Mouse (Mus musculus): Measurements from ENCODE around the gene Fer. TPM values are rescaled to one million over a fixed set of nuclear protein-coding genes. Genes with fewer than 3 reads are reported as not detected.

Gene Fer
- polyA plus RNA-seq, 1 experiment from 2014 or later, result 20.7 TPM

DNA sequence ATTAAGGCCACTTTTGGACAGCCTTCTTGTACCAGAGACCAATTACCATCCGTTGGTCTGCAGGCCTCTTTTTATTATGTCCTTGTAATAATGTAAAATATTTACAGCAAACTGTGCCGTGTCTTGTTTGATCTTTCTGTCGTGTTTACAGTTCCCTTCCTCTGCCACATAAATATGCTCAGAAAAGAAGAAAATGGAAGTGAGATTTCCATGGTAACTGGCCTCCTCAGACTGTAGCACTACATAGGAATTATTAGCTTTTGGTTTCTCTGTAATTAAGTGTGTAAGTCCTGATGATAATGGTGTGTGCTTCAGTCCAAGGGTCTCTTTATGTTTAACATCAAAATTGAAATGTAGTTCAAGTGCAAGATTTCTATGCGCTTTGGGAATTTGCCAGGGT is 283.5 kb downstream of the Fer start:
- no peaks in the 10 kb centered on the region for H3K4me1 ChIP-seq (ENCODE audit: control insufficient read depth, insufficient read depth, low read length)
- no peaks in the 10 kb centered on the region for H3K9me3 ChIP-seq (ENCODE audit: control insufficient read depth, low read length)
- H3K9ac ChIP-seq (ENCODE audit: low read depth, low read length), result no peak overlapping the region
- no peak overlapping the region for H3K4me3 ChIP-seq (ENCODE audit: low read length)
- 56% methylated on average over 4 of the region's 4 CpGs for WGBS
- ATAC-seq, result no peak
- H3K4me2 ChIP-seq (ENCODE audit: low read depth, low read length), result no peak overlapping the region
- no peaks in the 10 kb centered on the region for H3K27me3 ChIP-seq (replicated peaks; ENCODE audit: control insufficient read depth, insufficient read depth, low read length)
- H3K27ac ChIP-seq (ENCODE audit: low read length), result no peak overlapping the region
- no peaks in the 10 kb centered on the region for H3K36me3 ChIP-seq (ENCODE audit: control insufficient read depth, insufficient read depth, low read length)

DNA sequence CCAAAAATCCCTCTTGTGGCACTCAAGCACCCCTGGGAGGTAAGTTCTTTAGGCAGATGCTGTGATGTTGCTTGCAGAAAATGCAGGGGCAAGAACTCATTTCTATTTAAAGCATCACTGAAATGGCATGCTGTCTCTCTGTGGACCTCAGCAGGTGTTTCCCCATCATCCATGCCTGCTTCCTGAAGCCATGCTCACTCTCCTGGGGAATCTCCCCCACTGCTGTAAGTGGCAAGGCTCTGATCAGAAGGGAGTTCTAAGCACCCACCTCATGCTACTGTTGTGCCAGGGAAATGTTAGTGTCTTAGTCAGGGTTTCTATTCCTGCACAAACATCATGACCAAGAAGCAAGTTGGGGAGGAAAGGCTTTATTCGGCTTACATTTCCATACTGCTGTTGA is 287.9 kb downstream of the Fer start:
- Histone ChIP-seq H3K36me3 (ENCODE audit: control insufficient read depth, insufficient read depth, low read length) (no peaks in the 10 kb centered on the region), H3K9ac (ENCODE audit: low read depth, low read length) (no peak overlapping the region), H3K27me3 (replicated peaks; ENCODE audit: control insufficient read depth, insufficient read depth, low read length) (no peaks in the 10 kb centered on the region), H3K4me3 (ENCODE audit: low read length) (no peak overlapping the region), H3K9me3 (ENCODE audit: control insufficient read depth, low read length) (no peaks in the 10 kb centered on the region), H3K4me2 (ENCODE audit: low read depth, low read length) (no peak overlapping the region), H3K4me1 (ENCODE audit: control insufficient read depth, insufficient read depth, low read length) (no peaks in the 10 kb centered on the region), H3K27ac (ENCODE audit: low read length) (no peak overlapping the region)
- no peak for ATAC-seq
- 92% methylated on average over 1 of the region's 1 CpGs for WGBS

DNA sequence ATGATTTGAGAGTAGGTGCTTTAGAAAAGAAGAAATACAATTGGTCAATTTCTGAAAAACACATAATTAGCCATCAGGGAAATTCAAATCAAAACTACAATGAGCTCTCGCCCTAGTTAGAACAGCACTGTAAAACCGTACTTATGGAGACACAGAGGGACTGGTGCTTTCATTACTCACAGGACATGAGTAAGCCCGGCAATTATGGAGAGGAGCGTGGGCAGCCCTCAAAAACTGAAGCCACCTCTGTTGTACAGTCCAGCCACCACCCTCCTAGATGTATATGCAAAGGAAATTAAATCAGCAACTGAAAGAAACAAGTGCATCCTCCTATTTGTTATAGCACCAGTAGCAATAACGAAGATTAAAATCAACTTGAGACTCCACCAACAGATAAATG is 304.9 kb downstream of the Fer start:
- H3K9me3 ChIP-seq (ENCODE audit: control insufficient read depth, low read length), result no peaks in the 10 kb centered on the region
- H3K36me3 ChIP-seq (ENCODE audit: control insufficient read depth, insufficient read depth, low read length), result no peaks in the 10 kb centered on the region
- H3K4me3 ChIP-seq (ENCODE audit: low read length), result no peak overlapping the region
- H3K27me3 ChIP-seq (replicated peaks; ENCODE audit: control insufficient read depth, insufficient read depth, low read length), result no peaks in the 10 kb centered on the region
- no peak overlapping the region for H3K9ac ChIP-seq (ENCODE audit: low read depth, low read length)
- H3K27ac ChIP-seq (ENCODE audit: low read length), result no peak overlapping the region
- 95% methylated on average over 5 of the region's 5 CpGs for WGBS
- no peak for ATAC-seq
- H3K4me2 ChIP-seq (ENCODE audit: low read depth, low read length), result no peak overlapping the region
- H3K4me1 ChIP-seq (ENCODE audit: control insufficient read depth, insufficient read depth, low read length), result no peaks in the 10 kb centered on the region

DNA sequence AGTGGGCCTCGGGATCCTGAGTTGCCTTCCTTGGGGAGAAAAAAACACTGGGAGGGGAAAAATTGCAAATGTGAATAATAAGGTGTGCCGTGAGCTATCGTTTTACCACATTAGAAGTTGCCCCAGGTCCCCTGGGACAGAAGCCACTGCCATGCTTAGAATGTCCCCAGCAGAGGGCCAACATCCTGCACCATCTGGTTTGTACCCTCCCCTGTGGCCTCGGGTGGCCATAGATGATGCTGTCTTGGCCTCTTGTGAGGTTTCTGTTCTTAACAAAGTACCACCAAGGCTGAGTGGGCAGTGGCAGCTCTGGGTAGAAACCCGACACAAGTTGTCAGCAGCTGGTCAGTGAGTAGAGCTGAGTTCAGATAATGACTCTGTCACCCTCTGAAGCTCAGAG is 307.2 kb downstream of the Fer start:
- Histone ChIP-seq H3K9ac (ENCODE audit: low read depth, low read length) (no peak overlapping the region), H3K4me2 (ENCODE audit: low read depth, low read length) (no peak overlapping the region), H3K9me3 (ENCODE audit: control insufficient read depth, low read length) (no peaks in the 10 kb centered on the region), H3K4me1 (ENCODE audit: control insufficient read depth, insufficient read depth, low read length) (no peaks in the 10 kb centered on the region), H3K4me3 (ENCODE audit: low read length) (no peak overlapping the region), H3K27me3 (replicated peaks; ENCODE audit: control insufficient read depth, insufficient read depth, low read length) (no peaks in the 10 kb centered on the region), H3K36me3 (ENCODE audit: control insufficient read depth, insufficient read depth, low read length) (no peaks in the 10 kb centered on the region), H3K27ac (ENCODE audit: low read length) (no peak overlapping the region)
- no peak for ATAC-seq
- WGBS, result 69% methylated on average over 5 of the region's 5 CpGs

DNA sequence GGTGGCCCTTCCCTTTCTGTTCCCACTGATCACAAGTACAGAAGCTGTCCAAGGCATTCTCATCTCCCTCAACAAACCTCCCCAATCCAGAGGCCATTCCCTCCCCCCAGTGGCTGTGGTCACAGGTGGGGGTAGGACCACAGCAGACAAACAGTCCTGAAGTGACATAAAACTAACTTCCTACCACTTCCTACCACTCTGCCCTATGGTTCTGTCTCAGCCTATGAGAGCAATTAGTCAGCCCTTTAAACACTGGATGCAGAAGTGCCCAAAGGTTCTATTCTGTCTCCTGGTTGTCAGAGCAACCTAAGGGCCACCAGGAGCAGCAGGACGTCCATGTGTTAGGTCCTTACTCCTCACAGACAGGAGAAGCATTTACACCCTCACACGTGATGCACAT is 309.6 kb downstream of the Fer start:
- 78% methylated on average over 2 of the region's 2 CpGs for WGBS
- Histone ChIP-seq H3K4me1 (ENCODE audit: control insufficient read depth, insufficient read depth, low read length) (no peaks in the 10 kb centered on the region), H3K27me3 (replicated peaks; ENCODE audit: control insufficient read depth, insufficient read depth, low read length) (no peaks in the 10 kb centered on the region), H3K4me2 (ENCODE audit: low read depth, low read length) (no peak overlapping the region), H3K9ac (ENCODE audit: low read depth, low read length) (no peak overlapping the region), H3K4me3 (ENCODE audit: low read length) (no peak overlapping the region), H3K36me3 (ENCODE audit: control insufficient read depth, insufficient read depth, low read length) (no peaks in the 10 kb centered on the region), H3K27ac (ENCODE audit: low read length) (no peak overlapping the region), H3K9me3 (ENCODE audit: control insufficient read depth, low read length) (no peaks in the 10 kb centered on the region)
- no peak for ATAC-seq

DNA sequence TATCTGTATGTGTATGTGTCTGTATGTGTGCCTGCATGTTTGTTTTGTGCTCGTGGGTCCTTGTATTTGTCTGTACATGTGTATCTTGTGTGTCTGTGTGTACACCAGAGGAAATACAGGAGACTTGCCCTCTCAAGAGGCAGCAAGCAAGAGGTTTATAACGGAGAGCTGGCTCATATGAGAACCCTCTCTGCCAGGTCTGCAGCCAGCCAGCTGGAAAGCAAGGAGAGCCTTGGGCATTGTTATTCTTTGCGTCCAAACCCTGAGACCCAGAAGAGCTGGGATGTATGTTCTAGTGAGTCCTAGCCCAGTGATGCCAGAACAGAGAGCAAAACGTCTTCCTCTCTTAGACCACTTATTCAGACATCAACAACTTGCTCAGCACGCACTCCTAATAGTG is 317.7 kb downstream of the Fer start:
- H3K4me1 ChIP-seq (ENCODE audit: control insufficient read depth, insufficient read depth, low read length), result no peaks in the 10 kb centered on the region
- H3K27me3 ChIP-seq (replicated peaks; ENCODE audit: control insufficient read depth, insufficient read depth, low read length), result no peaks in the 10 kb centered on the region
- H3K9ac ChIP-seq (ENCODE audit: low read depth, low read length), result no peak overlapping the region
- no peaks in the 10 kb centered on the region for H3K36me3 ChIP-seq (ENCODE audit: control insufficient read depth, insufficient read depth, low read length)
- no peak for ATAC-seq
- no peaks in the 10 kb centered on the region for H3K9me3 ChIP-seq (ENCODE audit: control insufficient read depth, low read length)
- no peak overlapping the region for H3K4me2 ChIP-seq (ENCODE audit: low read depth, low read length)
- no peak overlapping the region for H3K4me3 ChIP-seq (ENCODE audit: low read length)
- no peak overlapping the region for H3K27ac ChIP-seq (ENCODE audit: low read length)
- 70% methylated on average over 5 of the region's 5 CpGs for WGBS

DNA sequence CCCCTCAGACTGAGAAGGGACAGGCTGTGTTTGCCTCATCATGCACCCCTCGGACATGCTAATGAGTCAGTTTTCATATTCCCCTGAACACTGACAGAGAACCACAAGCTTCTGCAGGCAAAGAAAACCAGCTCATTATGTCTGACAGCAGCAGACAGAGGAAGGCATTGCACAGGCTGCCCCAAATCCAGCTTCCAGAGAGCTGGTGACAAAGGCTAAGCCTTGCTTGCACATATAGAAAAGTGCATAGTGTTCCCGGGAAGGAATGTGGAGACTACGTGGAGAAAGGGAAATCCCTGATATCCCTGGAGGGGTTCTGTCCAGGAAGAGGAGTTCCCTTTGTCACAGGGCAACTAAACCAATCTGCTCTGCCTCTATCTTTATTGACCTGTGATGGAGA is 318.4 kb downstream of the Fer start:
- Histone ChIP-seq H3K4me1 (ENCODE audit: control insufficient read depth, insufficient read depth, low read length) (no peaks in the 10 kb centered on the region), H3K9ac (ENCODE audit: low read depth, low read length) (no peak overlapping the region), H3K27ac (ENCODE audit: low read length) (no peak overlapping the region), H3K4me2 (ENCODE audit: low read depth, low read length) (no peak overlapping the region), H3K36me3 (ENCODE audit: control insufficient read depth, insufficient read depth, low read length) (no peaks in the 10 kb centered on the region), H3K27me3 (replicated peaks; ENCODE audit: control insufficient read depth, insufficient read depth, low read length) (no peaks in the 10 kb centered on the region), H3K4me3 (ENCODE audit: low read length) (no peak overlapping the region), H3K9me3 (ENCODE audit: control insufficient read depth, low read length) (no peaks in the 10 kb centered on the region)
- no peak for ATAC-seq
- 53% methylated on average over 3 of the region's 3 CpGs for WGBS

DNA sequence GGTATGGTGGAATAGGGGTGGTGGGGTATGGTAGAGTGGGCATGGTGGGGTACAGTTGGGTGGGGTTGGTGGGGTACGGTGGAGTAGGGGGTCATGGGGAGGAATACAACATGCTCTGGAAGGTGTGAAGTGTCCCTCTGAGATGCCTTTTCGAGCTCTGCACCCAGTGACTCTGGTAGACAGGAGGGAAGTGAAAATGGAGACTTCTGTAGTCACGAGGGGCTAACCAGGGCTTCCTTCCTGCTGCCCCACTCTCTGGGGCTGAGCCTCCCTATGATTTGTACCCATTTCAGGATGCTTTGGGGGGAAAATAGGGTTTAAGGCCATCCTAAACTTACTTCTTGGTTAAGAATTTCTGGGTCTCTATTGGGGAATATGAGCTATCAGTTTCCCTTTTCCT is 319.7 kb downstream of the Fer start:
- Histone ChIP-seq H3K4me3 (ENCODE audit: low read length) (no peak overlapping the region), H3K27ac (ENCODE audit: low read length) (no peak overlapping the region), H3K36me3 (ENCODE audit: control insufficient read depth, insufficient read depth, low read length) (no peaks in the 10 kb centered on the region), H3K4me2 (ENCODE audit: low read depth, low read length) (no peak overlapping the region), H3K4me1 (ENCODE audit: control insufficient read depth, insufficient read depth, low read length) (no peaks in the 10 kb centered on the region), H3K9ac (ENCODE audit: low read depth, low read length) (no peak overlapping the region), H3K9me3 (ENCODE audit: control insufficient read depth, low read length) (no peaks in the 10 kb centered on the region), H3K27me3 (replicated peaks; ENCODE audit: control insufficient read depth, insufficient read depth, low read length) (no peaks in the 10 kb centered on the region)
- 85% methylated on average over 3 of the region's 3 CpGs for WGBS
- ATAC-seq, result no peak

DNA sequence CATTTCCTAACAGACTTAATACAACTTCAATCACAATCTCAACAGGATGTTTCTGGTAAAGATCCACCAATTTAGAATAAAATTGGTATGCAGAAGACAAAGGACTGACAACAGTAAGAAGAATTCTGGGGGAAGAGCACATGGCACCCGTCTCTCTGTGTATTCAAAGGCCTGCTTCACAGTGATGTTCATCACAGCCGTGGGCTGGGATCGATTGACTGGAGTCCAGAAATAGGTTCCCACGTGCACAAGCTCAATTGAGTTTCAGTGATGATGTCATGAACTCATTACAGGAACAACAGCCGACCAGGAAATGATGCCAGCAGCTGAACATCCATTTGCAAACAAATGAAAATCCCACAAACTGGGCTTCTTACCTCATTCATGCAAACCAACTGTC is 320.3 kb downstream of the Fer start:
- Histone ChIP-seq H3K4me2 (ENCODE audit: low read depth, low read length) (no peak overlapping the region), H3K27ac (ENCODE audit: low read length) (no peak overlapping the region), H3K9ac (ENCODE audit: low read depth, low read length) (no peak overlapping the region), H3K36me3 (ENCODE audit: control insufficient read depth, insufficient read depth, low read length) (no peaks in the 10 kb centered on the region), H3K27me3 (replicated peaks; ENCODE audit: control insufficient read depth, insufficient read depth, low read length) (no peaks in the 10 kb centered on the region), H3K4me1 (ENCODE audit: control insufficient read depth, insufficient read depth, low read length) (no peaks in the 10 kb centered on the region), H3K9me3 (ENCODE audit: control insufficient read depth, low read length) (no peaks in the 10 kb centered on the region), H3K4me3 (ENCODE audit: low read length) (no peak overlapping the region)
- 54% methylated on average over 5 of the region's 5 CpGs for WGBS
- ATAC-seq, result no peak
